Mouse (Mus musculus) heart, adult 11 months (tissue): ENCODE measurements around the gene Rcor3.

Experiments used
- DNase-seq: peaks from one replicate; pipeline ENCODE4 v3.0.0; 2022

The Rcor3 gene

DNA sequence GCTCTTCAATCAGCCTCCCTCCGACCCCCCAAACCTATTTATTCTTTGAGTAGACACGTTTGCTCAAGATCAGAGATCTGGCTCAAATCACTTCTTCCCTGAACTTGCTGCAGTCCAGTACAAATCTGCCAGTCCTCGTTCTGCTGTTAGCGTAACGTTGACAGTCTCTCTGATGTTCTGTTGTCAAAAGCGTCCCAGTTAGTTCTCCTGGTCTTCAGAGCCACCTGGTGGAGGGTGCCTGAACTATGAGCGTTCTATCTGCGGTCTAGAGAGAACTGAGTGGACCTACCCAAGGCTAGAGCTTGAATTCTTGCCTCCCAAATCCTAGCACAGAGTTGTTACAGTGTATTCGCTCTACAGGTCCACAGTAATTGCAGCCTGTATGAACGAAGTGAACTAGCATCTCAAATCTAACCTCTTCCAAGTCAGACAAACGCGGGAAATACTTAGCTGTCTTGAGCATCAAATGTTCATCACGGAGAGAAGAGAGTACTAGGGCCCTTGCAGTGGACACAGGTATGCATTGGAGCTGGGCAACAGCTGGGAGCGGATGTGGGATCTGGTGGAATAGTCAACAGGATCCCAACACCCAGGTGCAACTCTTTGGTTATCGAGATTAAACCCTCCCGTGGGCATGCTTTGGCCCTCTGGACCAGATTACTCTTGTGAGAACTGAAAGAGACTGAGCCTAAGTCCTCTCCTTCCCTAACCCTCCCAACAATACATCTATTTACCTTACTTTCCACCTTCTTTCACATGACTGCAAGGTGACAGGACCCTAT, 44.8 kb downstream of the Rcor3 start:
- peak; percentile 98 for DNase-seq

- DNase-seq: peak; percentile 100
These were observed 45.8 kb downstream of the Rcor3 start, which contains the start of gene Traf5 for GRCm38 (mm10) chr1:192091806-192092772. TSS of gene Traf5 (minus strand) at chr1:192092559.

- DNase-seq: peak; percentile 93
These were observed 46.9 kb downstream of the Rcor3 start for GRCm38 (mm10) chr1:192090689-192091567.

DNA sequence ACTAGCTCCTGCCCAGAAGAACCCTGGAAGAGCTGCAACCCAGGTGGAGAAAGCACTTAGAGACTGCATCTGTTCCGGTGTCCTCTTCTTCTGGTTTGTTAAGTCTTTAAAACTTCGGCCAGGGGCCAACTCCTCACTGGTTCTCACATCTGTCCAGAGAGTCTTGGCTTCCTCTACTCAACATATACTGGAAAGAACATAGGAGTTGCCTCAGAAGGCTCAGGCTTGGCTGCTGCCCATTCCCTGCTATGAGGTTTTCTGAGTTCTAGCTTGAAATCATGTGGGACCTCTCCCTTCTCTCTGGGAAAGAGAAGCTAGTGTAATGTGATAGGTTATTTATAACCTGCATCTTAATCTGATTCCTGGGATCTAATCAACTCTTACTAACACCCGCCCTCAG, 47.6 kb downstream of the Rcor3 start:
- DNase-seq: peak; percentile 92

GRCm38 (mm10) chr1:192089208-192090166, 48.4 kb downstream of the Rcor3 start:
- peak; percentile 86 for DNase-seq

- peak; percentile 94 for DNase-seq
These were observed 49.9 kb downstream of the Rcor3 start for GRCm38 (mm10) chr1:192088011-192088410.

DNA sequence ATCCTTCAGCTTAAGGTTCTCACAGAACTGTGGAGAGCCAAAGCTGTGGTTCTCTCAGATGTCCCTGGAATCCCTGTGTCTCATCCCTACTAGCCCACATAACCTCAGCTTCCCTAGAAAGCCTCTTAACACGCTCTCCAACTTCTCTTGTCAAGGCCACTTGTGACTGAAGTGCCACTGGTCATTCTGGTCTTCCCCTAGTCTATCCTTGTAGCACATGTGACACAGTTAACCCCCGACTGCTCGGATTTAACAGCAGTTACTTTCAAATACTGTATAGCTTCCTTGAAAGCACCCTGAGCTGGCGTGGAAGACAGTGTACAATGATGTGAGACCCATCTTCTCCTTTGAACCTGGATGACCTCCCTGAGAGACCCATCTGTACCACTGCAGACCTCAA, 50.8 kb downstream of the Rcor3 start:
- DNase-seq: peak; percentile 86

- DNase-seq: peak; percentile 89
These were observed 51.4 kb downstream of the Rcor3 start for GRCm38 (mm10) chr1:192086279-192087037.

GRCm38 (mm10) chr1:192085218-192085617, 52.6 kb downstream of the Rcor3 start:
- DNase-seq: peak; percentile 80

DNA sequence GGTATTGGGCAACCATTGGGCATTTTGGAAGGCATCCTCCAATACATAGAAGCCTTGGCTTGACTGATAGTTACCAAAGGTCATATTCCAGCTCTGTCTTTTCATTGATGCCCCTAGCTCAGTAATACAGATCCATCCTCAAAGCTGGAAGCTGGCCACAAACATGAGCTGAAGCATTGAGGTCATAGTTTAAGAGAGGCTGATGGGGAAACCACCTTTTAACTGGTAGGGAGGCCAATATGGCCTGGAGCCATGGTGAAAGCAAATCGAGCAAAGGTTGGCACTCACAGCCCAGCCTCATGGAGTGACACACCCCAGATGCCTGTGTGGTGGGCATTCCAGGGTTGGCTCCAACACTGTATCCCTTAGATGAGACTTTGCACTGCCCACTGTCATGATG, 55.2 kb downstream of the Rcor3 start:
- DNase-seq: peak; percentile 85

DNA sequence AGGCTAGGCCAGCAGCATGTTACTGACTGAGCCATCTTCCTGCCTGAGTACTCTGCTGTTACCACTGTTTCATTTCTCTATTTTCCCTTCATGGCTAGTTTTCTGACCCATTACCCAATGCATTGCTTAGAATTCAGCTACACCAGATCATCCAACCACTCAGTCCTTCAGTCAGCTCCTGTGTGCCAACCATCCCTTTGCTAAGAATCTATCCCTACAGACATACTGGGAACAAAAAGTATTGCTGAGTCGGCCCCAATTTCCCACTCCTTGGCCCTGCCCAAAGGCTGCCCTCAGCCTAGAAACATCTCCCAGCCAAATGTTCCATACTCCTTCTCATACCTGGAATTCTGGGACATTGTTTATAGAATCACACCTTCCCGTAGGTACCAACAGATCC, 56.7 kb downstream of the Rcor3 start:
- no peak for DNase-seq

GRCm38 (mm10) chr1:192079121-192079520, 58.7 kb downstream of the Rcor3 start:
- peak; percentile 92 for DNase-seq

DNA sequence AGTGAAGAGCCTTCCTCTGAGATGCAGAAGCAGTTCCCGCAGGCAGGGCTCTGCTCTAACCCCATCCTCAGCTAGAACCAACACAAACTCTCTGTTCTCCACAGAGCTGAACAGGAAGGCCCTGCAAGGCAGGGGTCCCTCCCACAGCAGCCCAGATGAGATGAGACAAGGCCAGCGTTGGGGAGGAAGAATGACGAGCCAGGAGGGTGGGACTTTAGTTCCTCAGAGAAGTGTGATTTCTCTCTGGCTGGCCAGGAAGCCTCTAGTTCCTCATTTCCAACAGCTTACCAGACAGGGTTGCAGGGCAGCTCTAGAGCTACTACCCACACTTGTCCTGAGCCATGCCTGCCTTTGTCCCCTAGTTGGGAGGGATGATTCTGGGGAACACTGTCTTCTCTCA, 59.5 kb downstream of the Rcor3 start:
- DNase-seq: peak; percentile 99

- peak; percentile 97 for DNase-seq
These were observed 60.9 kb downstream of the Rcor3 start for GRCm38 (mm10) chr1:192076796-192077535.

GRCm38 (mm10) chr1:192076101-192076500, 61.8 kb downstream of the Rcor3 start:
- peak; percentile 89 for DNase-seq

GRCm38 (mm10) chr1:192074824-192075223, 63.0 kb downstream of the Rcor3 start:
- peak; percentile 95 for DNase-seq

GRCm38 (mm10) chr1:192072426-192072825, 65.4 kb downstream of the Rcor3 start:
- peak; percentile 95 for DNase-seq

GRCm38 (mm10) chr1:192070618-192071051, 67.2 kb downstream of the Rcor3 start:
- DNase-seq: peak; percentile 97

GRCm38 (mm10) chr1:192069971-192070591, 67.8 kb downstream of the Rcor3 start:
- DNase-seq: peak; percentile 96
